Mouse (Mus musculus) fibroblast of lung, adult 2 months (primary cell): ENCODE measurements at regions not wholly inside any gene's neighbourhood (a gene's known extent, or its start where the extent isn't known, plus 50 kb on each side); places are given as distances from the start of the nearest gene placed in this dataset.
A peak's percentile ranks its signal among the peaks of the same experiment; 100 is the strongest.

ENCODE experiments used
- DNase-seq: peaks from one replicate; pipeline ENCODE4 v3.0.0-alpha.2; 2011; ENCODE audit warnings: low read depth

GRCm38 (mm10) chr14:120661111-120661510 lies 182.9 kb downstream of the Rap2a start:
- DNase-seq = no peak

GRCm38 (mm10) chr14:120669665-120670064 lies 191.4 kb downstream of the Rap2a start:
- DNase-seq = no peak

GRCm38 (mm10) chr14:120675752-120676151 lies 197.5 kb downstream of the Rap2a start:
- DNase-seq = no peak

GRCm38 (mm10) chr14:120678533-120678932 lies 200.3 kb downstream of the Rap2a start:
- no peak for DNase-seq

- no peak for DNase-seq
These were observed 200.8 kb downstream of the Rap2a start for GRCm38 (mm10) chr14:120679072-120679471.

GRCm38 (mm10) chr14:120680272-120680671 lies 202.0 kb downstream of the Rap2a start:
- no peak for DNase-seq

- DNase-seq = no peak
These were observed 207.0 kb downstream of the Rap2a start for GRCm38 (mm10) chr14:120685263-120685662.

- no peak for DNase-seq
These were observed 207.6 kb downstream of the Rap2a start for GRCm38 (mm10) chr14:120685877-120686276.

GRCm38 (mm10) chr14:120686751-120687150 lies 208.5 kb downstream of the Rap2a start:
- DNase-seq = no peak

GRCm38 (mm10) chr14:120699378-120699777 lies 211.6 kb upstream of the Ipo5 start:
- no peak for DNase-seq

GRCm38 (mm10) chr14:120705301-120705801 lies 205.7 kb upstream of the Ipo5 start:
- DNase-seq = peak; percentile 72

GRCm38 (mm10) chr14:120710782-120711181 lies 200.2 kb upstream of the Ipo5 start:
- no peak for DNase-seq

GRCm38 (mm10) chr14:120720464-120721445 lies 190.3 kb upstream of the Ipo5 start:
- no peak for DNase-seq

- no peak for DNase-seq
These were observed 189.2 kb upstream of the Ipo5 start for GRCm38 (mm10) chr14:120721593-120722461.

GRCm38 (mm10) chr14:120722546-120723112 lies 188.4 kb upstream of the Ipo5 start:
- DNase-seq = no peak

GRCm38 (mm10) chr14:120728107-120728506 lies 182.9 kb upstream of the Ipo5 start:
- DNase-seq = no peak

GRCm38 (mm10) chr14:120730226-120730625 lies 180.8 kb upstream of the Ipo5 start:
- no peak for DNase-seq

GRCm38 (mm10) chr14:120731679-120732281 lies 179.2 kb upstream of the Ipo5 start:
- DNase-seq = no peak

GRCm38 (mm10) chr14:120732400-120733138 lies 178.5 kb upstream of the Ipo5 start:
- no peak for DNase-seq

GRCm38 (mm10) chr14:120741492-120742054 lies 169.5 kb upstream of the Ipo5 start:
- no peak for DNase-seq

GRCm38 (mm10) chr14:120754011-120754410 lies 157.0 kb upstream of the Ipo5 start:
- no peak for DNase-seq
